ENCODE assay signal across 23 mouse cellular contexts in genomic region chr6:24183439-24183838, GRCm38 (mm10). TPM values are rescaled to one million over a fixed set of nuclear protein-coding genes. Genes with fewer than 3 reads are reported as not detected.
"Had no signal": no experiment of that assay in that cellular context is flagged by ENCODE, and none has a peak within 500 bp of the region (broad histone marks: within the 10 kb centered on the region; RNA-seq: fewer than 3 reads in every experiment).

No protein-coding gene starts in this region.

- H3K4me2 ChIP-seq: liver, embryonic 13.5 days; midbrain, embryonic 11.5 days; stomach, embryonic 15.5 days had no signal

- H3K4me3 ChIP-seq: layer of hippocampus, adult 2 months; left cerebral cortex, adult 2 months; liver, embryonic 13.5 days; stomach, embryonic 15.5 days had no signal

- DNase-seq: kidney, postnatal 14 days; kidney, postnatal 4 days; layer of hippocampus, postnatal 36 days; liver, embryonic 13.5 days; lung, adult 2 months; lung, postnatal 14 days; lung, postnatal 4 days; midbrain, embryonic 14.5 days; right cerebral cortex, adult 18-20 months; right cerebral cortex, postnatal 14 days; right cerebral cortex, postnatal 4 days; spleen, adult 18-20 months; thymus, postnatal 25 days had no signal

- H3K9me3 ChIP-seq: liver, embryonic 13.5 days; stomach, embryonic 15.5 days had no signal

- H3K27me3 ChIP-seq: liver, embryonic 13.5 days; stomach, embryonic 15.5 days had no signal

- H3K9ac ChIP-seq: liver, embryonic 13.5 days; stomach, embryonic 15.5 days had no signal

- H3K36me3 ChIP-seq: liver, embryonic 13.5 days; stomach, embryonic 15.5 days had no signal

- H3K4me1 ChIP-seq: liver, embryonic 13.5 days; stomach, embryonic 15.5 days had no signal

- H3K27ac ChIP-seq: layer of hippocampus, adult 2 months; left cerebral cortex, adult 2 months; liver, embryonic 13.5 days; stomach, embryonic 15.5 days had no signal

RNA-seq across cellular contexts. Expression of gene Slc13a1, which starts 15.5 kb away (rescaled TPM):
- polyA plus RNA-seq: limb, embryonic 11.5 days; limb, embryonic 14.5 days; liver, adult 2 months; liver, embryonic 13.5 days; lung, adult 2 months; lung, embryonic 16.5 days; neural tube, embryonic 11.5 days; thymus, postnatal 0 days had no signal
